Mouse (Mus musculus) erythroblast, adult 5-6 weeks (primary cell): ENCODE measurements at regions not wholly inside any gene's neighbourhood (a gene's known extent, or its start where the extent isn't known, plus 50 kb on each side); places are given as distances from the start of the nearest gene placed in this dataset.
"Not testable (repeated sequence)": the region's sequence is repeated elsewhere in the genome, so short reads cannot be mapped to it uniquely, and the experiment has no call there.

ENCODE experiments used
- ATAC-seq: replicated peaks from 2 replicates; pipeline ENCODE4 v1.8.0; 2016; ENCODE audit warnings: moderate number of reproducible peaks, mild to moderate bottlenecking, moderate TSS enrichment, inconsistent platforms; ENCODE audit not compliant: poor library complexity, low FRiP score, severe bottlenecking

DNA sequence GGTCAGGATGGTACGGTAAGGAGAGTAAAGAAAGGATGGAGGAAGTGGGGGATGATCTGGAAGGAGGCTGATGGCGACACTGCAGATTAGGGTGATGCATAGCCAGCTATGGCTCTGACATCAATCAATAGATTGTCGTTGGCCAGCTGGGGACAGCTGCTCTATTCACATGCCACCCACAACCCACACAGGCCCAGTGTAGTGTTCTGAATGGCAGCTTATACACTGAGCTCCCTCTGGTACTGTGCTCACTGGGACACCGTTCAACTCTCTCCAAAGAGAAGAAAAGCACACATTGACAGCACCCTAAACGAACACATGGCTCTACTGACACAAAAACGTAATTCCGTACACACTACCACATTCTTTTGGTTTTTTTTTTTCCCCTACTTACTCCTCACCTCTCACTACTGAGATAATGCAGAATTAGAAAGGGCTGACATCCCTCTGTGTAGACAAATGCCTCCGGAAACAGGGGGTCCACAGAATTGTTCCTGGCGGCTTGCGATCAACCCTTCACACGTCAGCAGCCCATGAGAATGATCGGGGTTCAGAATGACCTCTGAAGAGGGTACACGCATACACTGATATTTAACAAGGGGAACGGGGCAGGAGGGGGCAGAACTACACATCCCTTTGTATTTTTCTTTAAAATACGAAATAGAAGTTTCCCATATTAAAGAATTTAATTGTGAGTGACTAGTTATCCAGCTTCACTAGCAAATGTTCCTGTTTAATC is 178.5 kb upstream of the Ipo5 start:
- no peak for ATAC-seq

- ATAC-seq: no peak
Observed at GRCm38 (mm10) chr14:120741492-120742054, 169.5 kb upstream of the Ipo5 start.

- no peak for ATAC-seq
Observed at GRCm38 (mm10) chr14:120754011-120754410, 157.0 kb upstream of the Ipo5 start.

DNA sequence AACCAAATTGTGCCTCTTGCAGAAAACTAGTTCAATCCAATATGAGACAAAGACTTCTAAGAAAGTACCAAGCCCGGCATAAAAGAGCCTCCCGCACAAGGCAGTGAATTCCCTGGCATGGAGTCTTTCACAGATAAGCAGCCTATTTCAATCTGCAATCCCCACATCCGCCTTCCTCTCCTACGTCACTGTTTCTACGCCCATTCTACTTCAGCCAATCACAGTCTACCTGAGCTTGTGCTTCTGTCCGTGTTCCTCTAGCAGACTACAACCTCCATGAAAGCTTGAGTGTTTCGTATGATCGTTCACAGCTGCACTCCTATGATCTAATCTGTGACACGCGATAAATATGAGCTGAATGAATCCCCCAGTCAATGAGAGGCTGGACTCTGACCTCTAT is 155.6 kb upstream of the Ipo5 start:
- no peak for ATAC-seq

DNA sequence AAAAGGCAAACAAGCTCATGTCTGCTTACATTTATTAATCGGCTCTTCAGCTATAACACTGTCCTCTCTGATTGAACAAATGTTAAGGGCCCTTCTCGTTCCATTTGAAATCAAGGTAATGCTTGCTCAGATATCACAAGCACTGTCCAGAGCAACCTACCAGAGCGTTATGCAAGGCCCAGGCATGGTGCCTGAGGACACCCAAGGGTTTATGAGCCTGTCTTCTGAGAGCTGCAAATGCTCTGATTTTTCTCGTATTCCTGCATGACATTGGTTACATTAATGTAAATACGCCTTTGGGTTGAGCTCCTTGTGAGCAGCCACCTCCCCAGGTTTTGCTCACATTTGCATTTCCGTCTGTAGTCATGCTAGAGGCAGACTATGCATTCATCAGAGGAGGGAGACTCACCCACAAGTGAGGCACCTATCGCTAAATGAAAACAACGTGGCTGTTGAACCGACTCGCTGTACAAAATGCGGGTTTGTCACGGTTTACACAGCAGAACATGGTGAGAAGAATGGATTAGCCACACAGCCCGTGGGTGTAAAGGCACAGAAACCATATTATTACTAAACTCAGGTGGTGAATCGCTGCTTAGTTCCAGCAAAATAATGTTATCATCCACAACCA is 152.7 kb upstream of the Ipo5 start:
- no peak for ATAC-seq

GRCm38 (mm10) chr14:120762168-120762567 is 148.9 kb upstream of the Ipo5 start:
- ATAC-seq: no peak

DNA sequence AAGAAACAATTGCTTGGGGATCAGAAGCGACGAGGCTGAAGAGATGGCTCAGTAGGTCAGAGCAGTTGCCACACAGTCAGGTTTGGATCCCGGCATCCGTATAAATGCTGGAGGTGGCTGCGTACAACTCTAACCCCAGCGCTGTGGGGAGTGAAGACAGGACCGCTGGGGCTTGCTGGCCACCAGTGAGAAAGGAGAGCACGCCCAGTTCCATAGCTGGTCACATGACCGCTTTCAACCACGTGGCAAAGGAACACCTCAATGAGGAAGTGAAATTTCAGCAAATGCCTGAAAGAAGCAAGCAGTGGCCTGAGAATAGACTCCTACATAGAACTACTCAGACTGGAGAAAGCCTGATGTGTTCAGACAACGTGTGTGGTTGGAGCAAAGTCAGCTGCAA is 148.3 kb upstream of the Ipo5 start:
- no peak for ATAC-seq

DNA sequence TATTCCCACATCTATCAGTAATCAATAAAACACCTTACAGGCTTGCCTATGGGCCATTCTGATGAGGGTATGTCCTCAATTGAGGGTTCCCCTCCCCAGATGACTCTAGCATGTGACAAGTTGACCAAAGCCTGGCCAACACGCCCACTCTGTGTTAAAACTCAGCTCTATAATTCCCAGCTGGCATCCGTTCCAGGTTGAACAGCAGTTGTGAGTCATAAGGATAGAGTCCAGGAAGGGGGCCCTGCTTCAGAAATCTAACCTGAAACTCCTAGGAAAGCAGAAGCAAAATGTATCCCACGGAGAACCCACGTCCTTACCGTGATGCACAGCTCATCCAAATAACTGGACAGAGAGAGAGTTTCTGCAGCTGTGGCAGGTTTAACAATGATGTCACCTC is 147.2 kb upstream of the Ipo5 start:
- no peak for ATAC-seq

- ATAC-seq: no peak
Observed at GRCm38 (mm10) chr14:120764386-120764785, 146.6 kb upstream of the Ipo5 start.

DNA sequence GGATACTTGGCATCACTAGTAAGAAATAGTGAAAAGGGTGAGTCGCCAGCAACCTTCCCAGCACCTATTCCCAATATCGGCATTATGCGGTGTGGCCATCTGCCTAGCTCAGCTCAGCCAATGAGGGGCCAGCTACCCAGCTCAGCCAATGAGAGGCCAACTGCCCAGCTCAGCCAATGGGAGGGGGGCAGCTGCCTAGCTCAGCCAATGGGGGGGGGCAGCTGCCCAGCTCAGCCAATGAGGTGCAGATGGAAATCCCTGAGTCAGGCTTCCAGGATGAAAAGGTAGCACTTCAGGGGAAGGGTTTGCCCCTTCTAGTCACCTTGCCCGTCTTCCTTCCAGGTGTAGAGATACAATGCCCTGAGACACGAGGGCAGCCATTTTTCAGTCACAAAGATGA is 144.6 kb upstream of the Ipo5 start:
- no peak for ATAC-seq

DNA sequence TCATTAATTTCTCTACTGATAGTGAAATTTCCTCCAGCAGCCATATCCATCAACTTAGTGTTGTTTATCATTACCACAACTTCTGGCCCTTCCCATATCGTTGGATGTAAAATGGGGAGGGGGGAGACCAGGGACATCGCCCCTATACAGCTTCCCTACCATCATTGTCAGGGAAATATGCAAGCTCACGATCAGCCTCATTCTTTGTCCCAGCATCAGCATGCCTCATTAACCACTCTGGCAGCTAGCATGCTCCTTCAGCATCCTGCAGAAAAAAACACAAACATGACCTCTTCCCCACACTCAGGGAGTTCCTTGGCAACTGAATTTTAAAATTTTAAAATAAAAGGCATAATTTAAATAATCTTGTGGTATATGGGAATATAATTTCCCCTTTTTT is 140.4 kb upstream of the Ipo5 start:
- no peak for ATAC-seq

GRCm38 (mm10) chr14:120773001-120773400 is 138.0 kb upstream of the Ipo5 start:
- ATAC-seq: not testable (repeated sequence)

DNA sequence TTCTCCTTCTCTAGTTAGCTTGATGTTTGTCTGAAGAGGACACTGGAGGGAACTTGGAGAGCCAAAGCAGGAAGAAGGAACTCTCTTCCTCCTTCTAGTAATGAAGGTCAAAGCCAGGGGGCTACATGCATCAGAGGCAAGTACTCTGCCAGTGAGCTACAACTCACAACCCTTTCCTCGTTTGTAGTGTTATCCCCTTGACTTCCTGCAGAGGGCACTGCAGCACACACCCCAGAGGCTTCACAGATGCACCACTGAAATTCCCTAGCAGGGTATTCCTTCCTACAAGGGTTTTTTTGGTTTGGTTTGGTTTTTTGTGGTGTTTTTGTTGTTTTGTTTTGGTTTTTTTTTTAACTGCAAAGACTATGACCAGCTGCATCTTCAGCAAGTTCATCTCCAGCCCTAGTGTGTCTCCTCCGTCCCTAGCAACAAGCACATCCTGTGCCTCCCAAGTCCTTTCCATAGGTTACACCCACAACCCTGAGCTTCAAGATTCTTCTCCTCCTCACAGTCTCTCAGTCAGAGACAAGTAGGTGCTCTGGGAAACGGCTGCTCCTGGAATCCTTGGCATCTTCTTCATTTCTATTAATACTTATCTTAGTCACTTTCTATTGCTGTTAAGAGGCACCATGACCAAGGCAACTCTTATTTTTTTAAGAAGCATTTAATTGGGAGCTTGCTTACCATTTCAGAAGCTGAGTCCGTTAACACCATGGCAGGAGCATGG is 119.0 kb upstream of the Ipo5 start:
- no peak for ATAC-seq

- ATAC-seq: no peak
Observed at GRCm38 (mm10) chr14:120797916-120798490, 113.0 kb upstream of the Ipo5 start.

DNA sequence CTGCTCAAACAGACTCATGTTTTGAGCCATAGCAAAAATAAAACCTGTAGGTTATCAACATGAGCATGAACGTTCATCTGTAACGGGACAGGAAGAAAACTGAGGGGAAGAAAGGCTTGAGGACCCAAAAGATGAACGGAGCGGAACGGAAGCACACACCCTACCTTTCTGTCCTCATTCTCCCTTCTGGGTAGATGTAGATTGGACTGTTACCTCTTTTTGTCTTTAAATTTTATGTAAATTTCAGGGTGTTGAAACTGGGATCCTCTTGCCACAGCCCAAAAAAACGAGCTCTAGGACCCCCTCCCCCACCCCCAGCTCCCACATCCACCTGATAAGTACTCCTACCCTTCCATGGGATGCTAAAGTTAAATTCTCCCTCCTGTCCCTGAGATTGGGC is 107.8 kb upstream of the Ipo5 start:
- no peak for ATAC-seq

- no peak for ATAC-seq
Observed at GRCm38 (mm10) chr14:120803739-120804138, 107.3 kb upstream of the Ipo5 start.

DNA sequence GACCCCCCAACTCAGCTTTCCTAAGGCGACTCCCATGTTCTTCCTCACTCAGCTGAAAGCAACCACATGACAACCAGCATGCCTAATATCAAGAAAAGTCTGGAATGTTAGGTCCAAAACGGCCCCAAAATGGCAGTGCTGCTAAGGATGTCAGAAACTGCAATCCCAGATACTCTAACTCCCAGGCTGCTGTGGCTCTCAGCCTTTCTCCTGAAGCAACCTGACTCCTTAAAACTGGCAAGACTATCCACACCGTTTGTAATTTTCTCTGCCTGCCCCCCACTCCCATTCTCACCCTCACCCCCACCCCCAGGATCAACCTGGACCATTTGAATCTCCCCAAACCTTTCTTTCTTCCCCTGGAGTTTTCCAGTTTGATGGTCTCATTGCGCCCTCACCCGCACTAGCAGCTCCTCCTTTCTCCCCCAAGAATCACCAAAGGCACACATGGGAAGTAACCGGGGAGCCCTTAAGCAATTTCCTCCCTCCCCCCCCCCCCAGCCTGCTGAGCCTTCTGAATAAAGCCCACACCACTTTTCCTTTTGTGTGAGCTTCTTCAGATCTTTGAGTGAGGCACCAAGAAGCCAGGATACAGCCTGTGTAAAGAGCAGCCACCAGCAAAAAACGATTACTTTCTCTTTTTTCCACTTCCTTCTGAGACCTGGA is 106.7 kb upstream of the Ipo5 start:
- no peak for ATAC-seq

DNA sequence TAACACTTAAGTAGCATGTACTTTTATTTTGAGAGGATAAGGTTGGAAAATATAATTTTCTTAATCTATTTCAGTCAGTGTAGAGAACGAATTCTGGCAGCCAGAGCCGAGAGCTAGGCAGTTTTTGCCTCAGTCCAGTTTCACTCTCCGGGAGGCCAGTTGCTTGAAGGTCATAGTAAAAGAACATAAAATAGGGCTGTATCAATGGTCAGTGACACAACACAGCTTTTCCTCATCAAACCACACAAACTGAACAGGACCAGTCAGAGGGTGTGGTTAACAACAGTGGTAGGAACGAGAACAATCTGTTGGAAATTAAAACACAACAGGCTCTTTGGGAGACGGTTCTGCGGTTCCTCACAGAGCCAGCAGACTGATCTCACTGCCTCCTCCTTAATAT is 105.9 kb upstream of the Ipo5 start:
- no peak for ATAC-seq

DNA sequence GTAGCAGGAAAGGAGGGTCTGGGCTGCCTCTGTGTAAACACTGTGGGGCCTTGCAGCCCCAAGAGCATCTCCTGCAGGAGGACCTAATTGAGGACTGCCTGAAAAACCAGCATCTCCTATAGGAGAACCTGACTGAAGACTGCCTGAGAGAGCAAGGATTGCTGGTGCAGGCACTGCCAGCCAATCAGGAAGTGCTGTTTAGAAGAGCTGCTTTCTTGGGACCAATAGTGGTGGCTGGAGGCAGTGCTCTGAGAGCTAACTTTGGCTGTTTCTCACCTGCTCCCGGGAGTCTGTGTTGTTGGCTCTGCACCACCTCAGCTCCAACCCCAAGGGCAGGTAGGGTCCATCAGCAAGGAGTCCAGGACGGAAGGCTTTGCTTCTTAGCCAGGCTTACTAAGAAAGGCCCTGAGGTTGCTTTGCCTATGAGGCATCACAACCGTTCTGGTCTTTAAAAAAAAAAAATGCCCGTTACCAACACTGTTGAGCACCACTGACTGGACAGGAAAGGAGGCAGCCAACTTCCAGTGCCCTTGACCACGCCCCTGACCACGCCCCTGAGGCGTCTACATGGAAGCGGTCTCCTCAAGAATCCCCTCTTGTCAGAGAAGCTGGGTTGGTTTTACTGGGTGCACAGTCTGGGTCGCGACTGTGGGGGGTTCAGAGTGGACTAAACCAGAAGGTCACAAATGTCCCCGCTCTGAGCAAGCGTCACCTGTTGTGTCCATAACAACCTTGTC is 105.0 kb upstream of the Ipo5 start:
- not testable (repeated sequence) for ATAC-seq
